Mouse (Mus musculus): ENCODE results near the gene Mgat3.
A peak's percentile ranks its signal among the peaks of the same experiment; 100 is the strongest.

The Mgat3 gene

DNA sequence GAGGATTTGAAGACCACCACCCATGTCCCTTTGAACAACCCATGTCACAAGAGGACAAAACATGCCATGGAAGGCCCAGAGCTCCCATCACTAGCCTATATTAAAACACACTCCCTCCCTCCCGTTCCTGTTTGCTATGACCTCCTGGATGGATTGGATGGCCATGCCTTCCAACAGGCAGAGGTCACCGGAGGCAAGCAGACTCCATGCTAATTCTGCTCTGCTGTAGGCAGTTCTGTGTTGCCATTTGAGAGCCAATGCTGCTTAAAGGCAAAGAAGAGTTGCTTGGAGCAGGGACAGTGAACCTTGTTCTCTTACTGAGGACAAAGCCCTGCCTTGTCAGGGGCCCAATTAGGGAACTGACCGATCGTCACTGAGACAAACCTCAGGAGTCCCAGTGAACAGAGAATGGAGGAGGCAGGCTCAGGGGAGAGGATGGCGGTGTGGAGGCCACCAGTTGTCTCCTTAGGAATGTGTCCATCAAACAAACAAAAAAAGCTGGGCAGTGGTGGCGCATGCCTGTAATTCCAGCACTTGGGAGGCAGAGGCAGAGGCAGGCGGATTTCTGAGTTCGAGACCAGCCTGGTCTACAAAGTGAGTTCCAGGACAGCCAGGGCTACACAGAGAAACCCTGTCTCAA, 86.0 kb downstream of the Mgat3 start:
- DNase-seq (ENCODE audit: low spot score in 2 of 2): no peak

GRCm38 (mm10) chr15:80260677-80261076, 87.2 kb downstream of the Mgat3 start:
- peak; percentile 77 to 90 for DNase-seq (ENCODE audit: low spot score in 2 of 2)

DNA sequence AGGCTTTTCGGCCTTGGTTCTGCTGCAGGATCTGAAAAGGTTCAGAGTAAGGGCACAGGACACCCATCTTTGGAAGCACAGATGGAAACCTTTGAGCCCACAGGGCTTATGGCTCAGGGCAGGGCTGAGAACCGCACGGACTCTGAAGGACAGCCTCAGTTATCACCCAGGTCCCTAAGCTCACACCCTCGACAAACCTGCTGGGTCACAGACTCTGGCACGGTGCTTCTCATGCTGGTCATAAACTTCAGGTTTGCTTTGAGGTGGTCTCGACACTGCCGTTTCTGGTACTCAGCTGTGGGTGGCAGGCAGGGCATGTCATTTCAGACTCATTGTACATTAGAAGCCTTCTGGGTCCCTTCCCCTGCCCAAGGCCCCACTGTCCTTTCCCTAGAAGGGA, 87.6 kb downstream of the Mgat3 start:
- DNase-seq (ENCODE audit: low spot score in 2 of 2): no peak

DNA sequence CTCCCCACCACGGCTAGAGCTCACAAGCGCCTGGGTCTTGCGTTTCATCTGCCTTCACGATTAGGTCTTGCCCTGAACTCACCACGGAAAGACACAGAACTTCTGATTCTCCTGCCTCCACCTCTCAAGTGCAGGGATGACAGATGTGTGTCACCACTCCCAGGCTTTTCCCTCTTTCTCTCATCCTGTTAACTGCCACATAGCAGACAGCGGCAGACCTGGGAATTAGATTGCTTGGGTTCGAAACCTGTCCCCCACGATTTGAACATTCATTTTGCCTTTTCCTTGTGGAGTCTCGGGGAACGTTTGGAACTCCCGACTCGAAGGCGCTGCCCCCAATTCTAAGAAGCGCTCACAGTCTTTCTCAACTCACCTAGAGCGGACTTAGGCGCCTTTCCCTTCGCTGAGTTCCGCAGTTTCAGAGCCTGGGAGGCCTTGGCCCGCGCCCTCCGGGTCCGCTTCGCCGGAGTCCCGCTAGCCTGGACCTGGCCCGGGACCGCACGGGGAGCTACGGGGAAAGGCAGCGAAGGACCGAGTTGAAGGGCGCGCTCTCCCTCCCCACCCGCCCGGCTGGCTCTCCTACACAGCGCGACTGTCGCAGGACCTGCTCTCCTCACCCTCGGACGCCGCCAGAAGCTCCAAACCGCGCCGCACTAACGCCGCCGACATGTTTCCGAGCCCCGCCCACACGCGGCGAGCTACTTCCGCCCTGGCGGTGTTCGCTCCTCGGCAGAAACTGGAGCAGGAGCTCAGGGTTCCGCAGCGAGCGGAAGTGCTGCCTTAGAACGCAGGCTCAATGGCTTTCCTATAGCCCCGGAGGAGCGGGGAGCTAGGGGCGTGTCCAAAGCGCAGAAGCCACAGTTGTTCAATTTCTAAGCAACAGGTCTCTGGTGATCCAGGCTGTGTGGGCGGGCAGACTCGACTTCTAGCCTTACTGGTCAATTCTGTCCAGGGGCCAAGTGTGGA, 90.4 kb downstream of the Mgat3 start, which contains the start of gene Rps19bp1:
Gene Rps19bp1 (minus strand): TSS at position 706 of the 966 bp plus-strand sequence.
- DNase-seq (ENCODE audit: low spot score in 2 of 2): peak; percentile 82 to 86

All from cerebellum, postnatal 4 days (tissue).